10 mouse cellular contexts compared by ENCODE assay signal in genomic region chr16:18896429-18896828, GRCm38 (mm10). TPM values are rescaled to one million over a fixed set of nuclear protein-coding genes. Genes with fewer than 3 reads are reported as not detected.
DNase-seq lines count a peak whose midpoint lies in the region; ATAC-seq and TF ChIP-seq lines count a peak whose summit lies in the region.
"Had no signal": no experiment of that assay in that cellular context is flagged by ENCODE, and none has a peak within 500 bp of the region (broad histone marks: within the 10 kb centered on the region; RNA-seq: fewer than 3 reads in every experiment).

No protein-coding gene starts in this region.

- 63% methylated on average over 10 of the region's 10 CpGs for WGBS in intestine, embryonic 16.5 days
- 74% methylated on average over 10 of the region's 10 CpGs for WGBS in intestine, embryonic 15.5 days
- 54% methylated on average over 10 of the region's 10 CpGs for WGBS in liver, postnatal 0 days (ENCODE audit: insufficient replicate concordance)
- 84% methylated on average over 10 of the region's 10 CpGs for WGBS in forebrain, embryonic 12.5 days
- WGBS in forebrain, embryonic 15.5 days: 85% methylated on average over 10 of the region's 10 CpGs

- H3K36me3 ChIP-seq in intestine, embryonic 16.5 days (ENCODE audit: control insufficient read depth, insufficient read depth, low read length): peaks cover 5% of the 10 kb centered on the region; the same call in 1 of the 2 replicates
- peaks cover 10% of the 10 kb centered on the region; the same call in 1 of the 2 replicates for H3K36me3 ChIP-seq in intestine, embryonic 15.5 days
- peaks cover 30 to 44% of the 10 kb centered on the region in 2 experiments for H3K36me3 ChIP-seq in MEL (ENCODE audit: control insufficient read depth in 1 of 2, insufficient read depth in 2 of 2, low read length in 2 of 2)
- H3K36me3 ChIP-seq in liver, postnatal 0 days (replicated peaks; ENCODE audit: insufficient read depth, low read length): peaks cover 43% of the 10 kb centered on the region
- peaks cover 47% of the 10 kb centered on the region for H3K36me3 ChIP-seq in forebrain, embryonic 12.5 days (replicated peaks)
- peaks cover 43% of the 10 kb centered on the region for H3K36me3 ChIP-seq in forebrain, embryonic 15.5 days

- no peak for TF ChIP-seq POLR2A in MEL (IDR thresholded peaks at IDR 0.05; ENCODE audit: control insufficient read depth in 1 of 2, insufficient read depth in 1 of 2, low read depth in 1 of 2, low read length in 2 of 2, poor library complexity in 1 of 2)

- no peaks in the 10 kb centered on the region for H3K4me1 ChIP-seq in intestine, embryonic 16.5 days (ENCODE audit: control insufficient read depth, insufficient read depth, low read length)
- no peaks in the 10 kb centered on the region for H3K4me1 ChIP-seq in intestine, embryonic 15.5 days (replicated peaks)
- peaks cover 14 to 19% of the 10 kb centered on the region in 2 experiments for H3K4me1 ChIP-seq in MEL (ENCODE audit: control insufficient read depth in 1 of 2, insufficient read depth in 2 of 2, low read length in 2 of 2)
- peaks cover 7% of the 10 kb centered on the region; the same call in 1 of the 2 replicates for H3K4me1 ChIP-seq in liver, postnatal 0 days (ENCODE audit: insufficient read depth)
- H3K4me1 ChIP-seq in forebrain, embryonic 12.5 days: no peaks in the 10 kb centered on the region
- H3K4me1 ChIP-seq in forebrain, embryonic 15.5 days: no peaks in the 10 kb centered on the region
- H3K4me1 ChIP-seq: hindbrain, embryonic 15.5 days; midbrain, embryonic 13.5 days had no signal

- TF ChIP-seq CTCF in MEL (IDR thresholded peaks at IDR 0.05 in 2 of 3, conservative IDR thresholded peaks at IDR 0.05 in 1 of 3; ENCODE audit: control insufficient read depth in 1 of 3, insufficient read depth in 1 of 3, low read depth in 2 of 3, low read length in 3 of 3, poor library complexity in 1 of 3, severe bottlenecking in 1 of 3): no peak
- TF ChIP-seq CTCF in liver, postnatal 0 days (IDR thresholded peaks at IDR 0.05; ENCODE audit: low read depth): no peak

- H3K9me3 ChIP-seq in intestine, embryonic 16.5 days (ENCODE audit: control insufficient read depth, low read length): no peaks in the 10 kb centered on the region
- no peaks in the 10 kb centered on the region for H3K9me3 ChIP-seq in intestine, embryonic 15.5 days
- no peaks in the 10 kb centered on the region for H3K9me3 ChIP-seq in MEL (replicated peaks; ENCODE audit: insufficient read depth, low read length)
- H3K9me3 ChIP-seq in liver, postnatal 0 days (ENCODE audit: low read length): no peaks in the 10 kb centered on the region
- no peaks in the 10 kb centered on the region for H3K9me3 ChIP-seq in forebrain, embryonic 12.5 days
- no peaks in the 10 kb centered on the region for H3K9me3 ChIP-seq in forebrain, embryonic 15.5 days
- H3K9me3 ChIP-seq: hindbrain, embryonic 15.5 days; midbrain, embryonic 13.5 days had no signal

- H3K27ac ChIP-seq in intestine, embryonic 16.5 days (ENCODE audit: low read length): no peak overlapping the region
- H3K27ac ChIP-seq in intestine, embryonic 15.5 days: no peak overlapping the region
- H3K27ac ChIP-seq in MEL (ENCODE audit: control insufficient read depth, low read depth, low read length): no peak overlapping the region
- H3K27ac ChIP-seq in liver, postnatal 0 days (ENCODE audit: low read depth): no peak overlapping the region
- H3K27ac ChIP-seq in forebrain, embryonic 12.5 days: no peak overlapping the region
- no peak overlapping the region for H3K27ac ChIP-seq in forebrain, embryonic 15.5 days (replicated peaks)
- H3K27ac ChIP-seq: hindbrain, embryonic 15.5 days; midbrain, embryonic 13.5 days had no signal

- DNase-seq in MEL (ENCODE audit: low read depth, low spot score): peak; percentile 43
- DNase-seq in liver, postnatal 0 days: peak; percentile 73
- no peak for DNase-seq in left cerebral cortex, adult 9 months (ENCODE audit: low spot score in 2 of 2)

- no peak overlapping the region for H3K4me2 ChIP-seq in intestine, embryonic 16.5 days (ENCODE audit: low read depth, low read length)
- H3K4me2 ChIP-seq in intestine, embryonic 15.5 days (replicated peaks): no peak overlapping the region
- no peak overlapping the region for H3K4me2 ChIP-seq in liver, postnatal 0 days (ENCODE audit: low read depth, low read length)
- no peak overlapping the region for H3K4me2 ChIP-seq in forebrain, embryonic 12.5 days
- no peak overlapping the region for H3K4me2 ChIP-seq in forebrain, embryonic 15.5 days (replicated peaks)
- H3K4me2 ChIP-seq: hindbrain, embryonic 15.5 days; midbrain, embryonic 13.5 days had no signal

- no peaks in the 10 kb centered on the region for H3K27me3 ChIP-seq in intestine, embryonic 16.5 days (replicated peaks; ENCODE audit: control insufficient read depth, insufficient read depth, low read length)
- no peaks in the 10 kb centered on the region for H3K27me3 ChIP-seq in intestine, embryonic 15.5 days (replicated peaks)
- no peaks in the 10 kb centered on the region for H3K27me3 ChIP-seq in MEL (ENCODE audit: control insufficient read depth in 1 of 2, insufficient read depth in 2 of 2, low read length in 2 of 2)
- H3K27me3 ChIP-seq in liver, postnatal 0 days (ENCODE audit: insufficient read depth, low read length): no peaks in the 10 kb centered on the region
- H3K27me3 ChIP-seq in forebrain, embryonic 12.5 days: no peaks in the 10 kb centered on the region
- no peaks in the 10 kb centered on the region for H3K27me3 ChIP-seq in forebrain, embryonic 15.5 days
- H3K27me3 ChIP-seq: hindbrain, embryonic 15.5 days; midbrain, embryonic 13.5 days had no signal

- TF ChIP-seq RAD21 in MEL (IDR thresholded peaks at IDR 0.05; ENCODE audit: low read depth, low read length): no peak

- peaks cover 20% of the 10 kb centered on the region for H3K79me2 ChIP-seq in MEL (ENCODE audit: control insufficient read depth, insufficient read depth, low read length, poor library complexity)

- TF ChIP-seq EP300 in MEL (IDR thresholded peaks at IDR 0.05; ENCODE audit: low read depth in 1 of 2, low read length in 2 of 2): peak in 1 of 2 experiments; percentile 35; a peak in 1 of 4 replicates
- TF ChIP-seq EP300 in liver, postnatal 0 days (IDR thresholded peaks at IDR 0.05; ENCODE audit: low read depth): peak; percentile 75

- peak; percentile 33; the same call in 1 of the 2 replicates for ATAC-seq in intestine, embryonic 16.5 days
- ATAC-seq in intestine, embryonic 15.5 days: no peak
- ATAC-seq in erythroid progenitor cell, adult 5-6 weeks (replicated peaks; ENCODE audit: low FRiP score, poor library complexity, severe bottlenecking): peak; percentile 90
- ATAC-seq in liver, postnatal 0 days: peak; percentile 85
- ATAC-seq in forebrain, embryonic 12.5 days (ENCODE audit: low FRiP score): no peak
- no peak for ATAC-seq in forebrain, embryonic 15.5 days (replicated peaks)
- ATAC-seq: midbrain, embryonic 13.5 days had no signal

- H3K9ac ChIP-seq in intestine, embryonic 16.5 days (ENCODE audit: low read depth, low read length): no peak overlapping the region
- no peak overlapping the region for H3K9ac ChIP-seq in intestine, embryonic 15.5 days
- H3K9ac ChIP-seq in MEL (ENCODE audit: control insufficient read depth, low read depth, low read length, poor library complexity, severe bottlenecking): no peak overlapping the region
- H3K9ac ChIP-seq in liver, postnatal 0 days (replicated peaks): no peak overlapping the region
- H3K9ac ChIP-seq in forebrain, embryonic 12.5 days: no peak overlapping the region
- no peak overlapping the region for H3K9ac ChIP-seq in forebrain, embryonic 15.5 days (replicated peaks)
- H3K9ac ChIP-seq: hindbrain, embryonic 15.5 days; midbrain, embryonic 13.5 days had no signal

- no peak overlapping the region for H3K4me3 ChIP-seq in intestine, embryonic 16.5 days (ENCODE audit: low read length)
- no peak overlapping the region for H3K4me3 ChIP-seq in intestine, embryonic 15.5 days (replicated peaks)
- H3K4me3 ChIP-seq in MEL (ENCODE audit: control insufficient read depth in 1 of 2, insufficient read depth in 1 of 2, low read depth in 2 of 2, low read length in 2 of 2): no peak overlapping the region
- no peak overlapping the region for H3K4me3 ChIP-seq in liver, postnatal 0 days (ENCODE audit: low read depth, low read length)
- H3K4me3 ChIP-seq in forebrain, embryonic 12.5 days (replicated peaks): no peak overlapping the region
- H3K4me3 ChIP-seq in forebrain, embryonic 15.5 days: no peak overlapping the region
- H3K4me3 ChIP-seq: hindbrain, embryonic 15.5 days; midbrain, embryonic 13.5 days had no signal

TF ChIP-seq in MEL, 35 proteins besides CTCF, POLR2A, EP300 and RAD21 (continues in another document):
- TF ChIP-seq TCF12 (IDR thresholded peaks at IDR 0.05; ENCODE audit: low read depth, low read length): peak; percentile 74
- peak; percentile 35; the same call in 1 of the 2 replicates for TF ChIP-seq GATA1 (IDR thresholded peaks at IDR 0.05; ENCODE audit: low read depth, low read length)

RNA-seq across cellular contexts. Expression of gene Hira, which starts 19.6 kb away (rescaled TPM):
- polyA plus RNA-seq in intestine, embryonic 16.5 days (2015; fragmentation: Nextera tagmentation; extraction: Ambion mirVana): 5.5 and 6.5 TPM in 2 replicates
- 12.3 and 12.4 TPM in 2 replicates for polyA plus RNA-seq in intestine, embryonic 15.5 days (2015; fragmentation: Nextera tagmentation; extraction: Ambion mirVana)
- total RNA-seq in MEL (2012; rRNA removed): 40.9 and 50.5 TPM in 2 replicates
- 100 to 1,000 TPM in 1 of 2 experiments, not detected in 1; 203 TPM for polyA plus RNA-seq in MEL (2012; ENCODE audit: insufficient read depth in 1 of 2, insufficient read length in 2 of 2, low read depth in 1 of 2, low replicate concordance in 2 of 2, missing spikeins in 1 of 2)
- total RNA-seq in erythroid progenitor cell, adult 5-6 weeks (2015; ENCODE audit: low replicate concordance): 66.2 and 71.7 TPM in 2 replicates
- total RNA-seq in erythroid progenitor cell, adult 5-6 weeks (2017; ENCODE audit: low replicate concordance): 18.5 and 36.7 TPM in 2 replicates
- polyA plus RNA-seq in liver, postnatal 0 days (2015; fragmentation: Nextera tagmentation; extraction: Ambion mirVana): 2.6 and 3.1 TPM in 2 replicates
- 28.1 and 29.1 TPM in 2 replicates for polyA plus RNA-seq in forebrain, embryonic 12.5 days (2016; fragmentation: Nextera tagmentation; extraction: Ambion mirVana)
- polyA plus RNA-seq in forebrain, embryonic 15.5 days (2015; fragmentation: Nextera tagmentation; extraction: Ambion mirVana): 25.1 and 27.8 TPM in 2 replicates

RNA-seq across cellular contexts. Expression of gene Mrpl40, which starts 19.8 kb away (rescaled TPM):
- polyA plus RNA-seq in intestine, embryonic 16.5 days (2015; fragmentation: Nextera tagmentation; extraction: Ambion mirVana): 89.1 and 97.2 TPM in 2 replicates
- 97.9 and 98.4 TPM in 2 replicates for polyA plus RNA-seq in intestine, embryonic 15.5 days (2015; fragmentation: Nextera tagmentation; extraction: Ambion mirVana)
- total RNA-seq in MEL (2012; rRNA removed): 77.2 and 78.7 TPM in 2 replicates
- polyA plus RNA-seq in MEL (2012; ENCODE audit: insufficient read depth in 1 of 2, insufficient read length in 2 of 2, low read depth in 1 of 2, low replicate concordance in 2 of 2, missing spikeins in 1 of 2): 10 to 100 TPM in 1 of 2 experiments, not detected in 1; 84.6 TPM
- total RNA-seq in erythroid progenitor cell, adult 5-6 weeks (2015; ENCODE audit: low replicate concordance): 55.1 and 86.4 TPM in 2 replicates
- total RNA-seq in erythroid progenitor cell, adult 5-6 weeks (2017; ENCODE audit: low replicate concordance): 34.3 and 39.0 TPM in 2 replicates
- 41.4 and 42.0 TPM in 2 replicates for polyA plus RNA-seq in liver, postnatal 0 days (2015; fragmentation: Nextera tagmentation; extraction: Ambion mirVana)
- 83.6 and 93.9 TPM in 2 replicates for polyA plus RNA-seq in forebrain, embryonic 12.5 days (2016; fragmentation: Nextera tagmentation; extraction: Ambion mirVana)
- 62.9 and 67.0 TPM in 2 replicates for polyA plus RNA-seq in forebrain, embryonic 15.5 days (2015; fragmentation: Nextera tagmentation; extraction: Ambion mirVana)

Comparison
In these comparisons a context has a peak if more than half of its experiments do, and no peak if none do; other contexts are left out.
1. ATAC-seq: peak in intestine, embryonic 16.5 days (single experiment), erythroid progenitor cell, adult 5-6 weeks (single experiment) and liver, postnatal 0 days (single experiment); none in intestine, embryonic 15.5 days (single experiment), forebrain, embryonic 12.5 days (single experiment) and forebrain, embryonic 15.5 days (single experiment).
2. DNase-seq: peak in MEL (single experiment) and liver, postnatal 0 days (single experiment); none in left cerebral cortex, adult 9 months (0 of 2).